Mouse (Mus musculus) kidney, adult 2 months (tissue): ENCODE measurements around the gene Cyp2w1.

ENCODE experiments used
- CTCF ChIP-seq: fragments of 200-500 bp; conservative IDR thresholded peaks from 2 replicates; pipeline ENCODE4 v1.5.1; 2011; ENCODE audit warnings: low read depth, mild to moderate bottlenecking, control low read depth, low read length, moderate library complexity, mixed read lengths; ENCODE audit not compliant: insufficient read depth, insufficient read length
- POLR2A ChIP-seq: fragments of 200-500 bp; IDR thresholded peaks from one replicate; pipeline ENCODE4 v1.6.1; 2011; ENCODE audit warnings: low read depth, low read length, control low read depth

- TF ChIP-seq POLR2A (no peak), CTCF (no peak)
These were observed 35.1 kb downstream of the Cyp2w1 start for GRCm38 (mm10) chr5:139387329-139388194.
